Mouse (Mus musculus): Measurements from ENCODE around the gene Snx15.
A peak's percentile ranks its signal among the peaks of the same experiment; 100 is the strongest.
"Not testable (repeated sequence)": the region's sequence is repeated elsewhere in the genome, so short reads cannot be mapped to it uniquely, and the experiment has no call there.

Snx15 gene

GRCm38 (mm10) chr19:6127760-6128341, at the start of gene Snx15:
Gene Snx15 (minus strand): TSS chr19:6128304.
- peak; percentile 96 for DNase-seq (ENCODE audit: low spot score)

GRCm38 (mm10) chr19:6174771-6175170, 46.7 kb upstream of the Snx15 start:
- no peak for DNase-seq (ENCODE audit: low spot score)

GRCm38 (mm10) chr19:6171215-6171614, 43.1 kb upstream of the Snx15 start:
- no peak for DNase-seq (ENCODE audit: low spot score)

GRCm38 (mm10) chr19:6166750-6167149, 38.6 kb upstream of the Snx15 start:
- DNase-seq (ENCODE audit: low spot score) = no peak

GRCm38 (mm10) chr19:6163872-6164547, 35.9 kb upstream of the Snx15 start:
- DNase-seq (ENCODE audit: low spot score) = no peak

GRCm38 (mm10) chr19:6157220-6157619, 29.1 kb upstream of the Snx15 start:
- no peak for DNase-seq (ENCODE audit: low spot score)

- DNase-seq (ENCODE audit: low spot score) = no peak
Observed at GRCm38 (mm10) chr19:6156372-6156771, 28.3 kb upstream of the Snx15 start.

GRCm38 (mm10) chr19:6155174-6155573, 27.1 kb upstream of the Snx15 start:
- no peak for DNase-seq (ENCODE audit: low spot score)

- no peak for DNase-seq (ENCODE audit: low spot score)
Observed at GRCm38 (mm10) chr19:6144842-6145241, 16.7 kb upstream of the Snx15 start.

- DNase-seq (ENCODE audit: low spot score) = peak; percentile 88
Observed at GRCm38 (mm10) chr19:6141394-6141749, 13.3 kb upstream of the Snx15 start, which contains the start of gene Arl2. Gene Arl2 (minus strand): TSS chr19:6141548.

GRCm38 (mm10) chr19:6140678-6141393, 12.7 kb upstream of the Snx15 start, which contains the start of gene Batf2:
Gene Batf2 (plus strand): TSS chr19:6140983.
- peak; percentile 95 for DNase-seq (ENCODE audit: low spot score)

GRCm38 (mm10) chr19:6140374-6140677, 12.2 kb upstream of the Snx15 start:
- no peak for DNase-seq (ENCODE audit: low spot score)

GRCm38 (mm10) chr19:6139701-6140100, 11.6 kb upstream of the Snx15 start:
- DNase-seq (ENCODE audit: low spot score) = no peak

- peak; percentile 42 for DNase-seq (ENCODE audit: low spot score)
Observed at GRCm38 (mm10) chr19:6136397-6136796, 8.3 kb upstream of the Snx15 start.

- not testable (repeated sequence) for DNase-seq (ENCODE audit: low spot score)
Observed at GRCm38 (mm10) chr19:6133197-6133596, 5.1 kb upstream of the Snx15 start.

GRCm38 (mm10) chr19:6132171-6132827, 4.2 kb upstream of the Snx15 start:
- DNase-seq (ENCODE audit: low spot score) = no peak

- not testable (repeated sequence) for DNase-seq (ENCODE audit: low spot score)
Observed at GRCm38 (mm10) chr19:6130414-6131128, 2.5 kb upstream of the Snx15 start.

GRCm38 (mm10) chr19:6126789-6127580, 1.1 kb downstream of the Snx15 start:
- no peak for DNase-seq (ENCODE audit: low spot score)

- no peak for DNase-seq (ENCODE audit: low spot score)
Observed at GRCm38 (mm10) chr19:6126289-6126688, 1.8 kb downstream of the Snx15 start.

- DNase-seq (ENCODE audit: low spot score) = no peak
Observed at GRCm38 (mm10) chr19:6124898-6125297, 3.2 kb downstream of the Snx15 start.

- DNase-seq (ENCODE audit: low spot score) = peak; percentile 52
Observed at GRCm38 (mm10) chr19:6123330-6123729, 4.8 kb downstream of the Snx15 start.
